Mouse (Mus musculus) neutrophil, adult 5-6 weeks (primary cell): ENCODE measurements around the gene Gtsf1. TPM values are rescaled to one million over a fixed set of nuclear protein-coding genes. Genes with fewer than 3 reads are reported as not detected.
"Not testable (repeated sequence)": the region's sequence is repeated elsewhere in the genome, so short reads cannot be mapped to it uniquely, and the experiment has no call there.

Experiments
- ATAC-seq: fragments of 151-379, 151-347 bp; 2 replicates; pipeline ENCODE4 v1.8.0; 2017; ENCODE audit warnings: mild to moderate bottlenecking, moderate TSS enrichment; ENCODE audit not compliant: insufficient number of reproducible peaks, poor library complexity, low FRiP score, severe bottlenecking; ENCODE audit errors: extremely low read depth
- total RNA-seq: library from RNA; stranded (forward); fragments of 200-1000 nt; gene quantifications from 2 replicates; pipeline ENCODE4 v1.2.3, GENCODE M21; 2017

Gtsf1 gene
- total RNA-seq = 1.1 TPM in 1 of 2 replicates, not detected in the other

DNA sequence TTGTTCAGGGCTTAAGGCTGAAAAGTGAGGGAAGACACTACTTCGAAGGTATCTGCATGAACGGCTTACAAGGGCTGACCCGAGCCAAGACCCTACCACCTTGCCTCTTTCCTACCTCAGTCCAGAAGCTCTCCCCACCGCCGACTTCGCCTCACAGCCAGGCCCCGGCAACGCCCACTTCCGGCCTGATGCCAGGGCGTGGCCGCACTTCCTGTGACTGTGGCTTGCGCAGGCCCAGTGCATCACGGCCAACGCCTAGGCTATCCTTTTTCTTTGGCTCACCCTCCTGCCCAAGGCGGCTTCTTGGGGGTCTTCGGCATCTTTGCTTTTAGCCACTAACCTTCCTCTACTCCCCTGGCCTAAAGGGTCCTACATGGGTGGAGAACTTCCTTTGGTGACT lies at the start of gene Gtsf1:
Gene Gtsf1 (minus strand): TSS at position 230 of the 400 bp plus-strand sequence.
- ATAC-seq = no peak

DNA sequence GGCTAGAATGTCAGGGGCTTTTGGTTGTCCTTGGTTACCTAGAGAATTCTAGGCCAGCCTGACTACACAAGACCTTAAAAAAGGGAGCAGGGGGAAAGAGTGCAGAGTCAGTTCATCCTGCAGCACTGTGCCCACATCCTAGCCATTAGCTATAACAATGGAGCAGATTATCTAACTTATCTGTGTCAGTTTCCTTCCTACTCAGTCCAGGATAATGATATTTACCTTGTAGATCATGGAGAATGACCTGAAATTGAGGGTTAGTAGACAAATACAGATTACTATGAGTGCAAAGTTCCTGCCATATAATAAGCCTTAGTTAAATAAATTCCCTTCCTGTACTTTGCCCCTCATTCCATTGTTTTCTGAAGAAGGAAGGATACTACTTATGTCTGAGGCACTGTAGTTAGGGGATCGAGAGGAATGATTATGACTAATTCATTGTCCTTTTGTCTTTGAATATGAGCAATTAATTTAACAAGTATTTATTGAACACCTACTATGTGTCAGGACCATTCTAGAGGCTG lies 48.9 kb upstream of the Gtsf1 start:
- ATAC-seq = no peak

DNA sequence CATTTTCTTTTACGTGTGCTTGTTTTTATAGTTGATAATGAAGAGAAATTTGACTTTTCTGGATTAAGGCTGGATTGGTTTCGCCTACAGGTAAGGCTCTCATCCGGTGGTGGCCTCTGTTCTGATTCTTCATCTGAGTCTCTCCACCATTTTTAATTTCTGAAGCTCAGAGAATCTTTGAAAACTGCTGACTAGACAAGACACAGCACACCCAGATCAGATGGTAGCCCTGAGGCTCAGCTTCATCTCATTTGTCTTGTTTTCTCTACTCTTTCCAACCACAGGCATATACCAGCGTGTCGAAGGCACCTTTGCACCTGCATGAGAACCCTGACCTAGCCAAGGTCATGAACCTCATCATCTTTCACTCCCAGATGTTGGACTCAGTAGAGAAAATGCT lies 43.5 kb upstream of the Gtsf1 start:
- ATAC-seq = no peak

DNA sequence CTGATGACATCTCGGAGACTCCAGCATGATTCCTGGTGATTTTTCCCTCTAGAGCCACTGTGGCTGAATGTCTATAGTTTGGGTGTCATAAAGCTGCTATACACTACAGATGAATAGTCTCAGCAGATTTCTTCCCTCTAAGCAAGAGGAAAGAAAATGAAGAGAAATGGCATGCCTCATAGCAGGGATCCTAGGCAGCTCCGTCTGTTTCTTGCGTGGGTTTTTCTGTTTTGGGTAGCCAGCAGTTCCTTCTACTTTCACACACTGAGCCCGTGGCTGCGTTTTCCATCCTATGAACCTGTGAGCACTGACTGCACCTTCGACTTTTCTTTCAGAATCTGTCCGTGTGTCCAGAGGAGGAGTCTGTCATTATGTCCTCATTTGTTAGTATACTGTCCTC lies 42.9 kb upstream of the Gtsf1 start:
- no peak for ATAC-seq

DNA sequence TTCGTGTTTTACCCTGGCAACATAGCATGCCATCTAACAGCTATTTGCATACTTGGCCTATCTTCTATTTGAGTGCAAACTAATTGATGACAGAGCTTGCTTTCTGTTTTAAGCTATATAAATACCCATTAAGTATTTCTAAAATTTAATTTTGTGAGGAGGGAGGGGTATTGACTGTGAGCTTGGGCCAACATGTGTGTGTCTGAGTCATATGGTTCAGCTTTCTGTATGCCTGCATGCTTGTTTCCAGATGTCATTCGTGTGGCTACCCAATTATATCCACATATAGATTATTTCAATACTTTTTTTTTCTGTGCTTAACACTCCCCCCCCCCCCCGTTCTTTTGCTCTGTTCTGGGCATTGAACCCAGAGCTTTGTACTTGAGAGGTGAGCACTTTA lies 42.0 kb upstream of the Gtsf1 start:
- ATAC-seq = no peak

DNA sequence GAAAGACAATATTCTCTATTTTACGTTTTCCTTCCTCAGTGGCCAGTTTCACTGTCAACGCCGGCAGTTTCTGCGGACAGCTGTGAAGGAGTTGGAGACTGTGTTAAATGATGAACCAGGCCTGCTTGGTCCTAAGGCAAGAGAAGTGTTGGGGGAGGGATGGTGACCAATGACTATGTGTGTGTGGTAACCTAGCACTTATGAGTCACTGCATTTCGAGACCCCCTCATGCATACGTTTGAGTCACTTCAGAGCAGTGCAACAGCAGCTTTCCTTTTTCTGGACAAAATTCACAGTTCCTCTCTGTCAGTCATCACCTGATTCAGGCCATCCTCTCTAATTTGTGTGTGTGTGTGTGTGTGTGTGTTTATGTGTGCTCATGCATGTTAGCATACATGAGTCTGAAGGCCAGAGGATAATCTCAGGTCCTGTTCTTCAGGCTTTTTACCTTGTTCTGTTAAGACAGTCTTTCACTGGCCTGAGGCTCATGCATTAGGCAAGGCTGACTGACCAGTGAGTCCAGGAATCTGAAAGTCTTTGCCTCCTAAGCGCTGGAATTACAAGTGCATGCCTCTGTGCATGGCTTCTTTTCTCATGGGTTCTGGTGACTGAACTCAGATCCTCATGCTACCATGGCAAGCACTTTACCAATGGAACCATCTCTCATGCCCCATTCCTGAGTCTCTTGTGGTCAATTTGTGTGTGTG lies 41.4 kb upstream of the Gtsf1 start:
- ATAC-seq = no peak

DNA sequence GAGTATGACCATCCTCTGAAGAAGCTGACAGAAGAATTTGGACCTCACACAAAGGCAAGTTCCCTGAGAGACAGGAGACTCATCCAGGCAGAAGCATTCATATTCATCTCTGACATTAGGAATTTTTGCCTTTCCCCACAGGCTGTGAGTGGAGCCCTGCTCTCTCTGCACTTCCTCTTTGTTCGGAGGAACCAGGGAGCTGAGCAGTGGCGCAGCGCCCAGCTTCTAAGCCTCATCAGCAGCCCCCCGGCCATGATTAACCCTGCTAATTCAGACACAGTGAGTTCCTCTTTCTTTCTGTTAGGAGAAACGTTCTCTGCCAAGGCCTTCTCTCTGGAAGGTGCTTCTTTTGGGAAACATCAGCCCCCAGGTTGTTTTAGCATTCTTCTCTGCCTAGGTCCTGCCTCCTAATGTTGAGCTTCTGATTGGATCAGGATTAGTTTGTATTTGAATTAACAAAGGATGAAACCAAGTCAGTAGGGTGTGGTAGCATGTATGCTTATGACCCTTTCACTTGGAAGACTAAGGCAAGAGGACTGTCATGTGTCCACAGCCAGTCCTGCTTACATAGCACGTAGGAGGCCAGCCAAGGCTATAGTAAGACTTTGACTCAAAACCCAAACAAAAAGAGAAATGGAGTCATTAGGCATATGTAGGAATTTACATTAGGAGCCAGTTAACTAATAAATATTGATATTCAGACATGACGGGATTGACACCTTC lies 32.4 kb upstream of the Gtsf1 start:
- no peak for ATAC-seq

DNA sequence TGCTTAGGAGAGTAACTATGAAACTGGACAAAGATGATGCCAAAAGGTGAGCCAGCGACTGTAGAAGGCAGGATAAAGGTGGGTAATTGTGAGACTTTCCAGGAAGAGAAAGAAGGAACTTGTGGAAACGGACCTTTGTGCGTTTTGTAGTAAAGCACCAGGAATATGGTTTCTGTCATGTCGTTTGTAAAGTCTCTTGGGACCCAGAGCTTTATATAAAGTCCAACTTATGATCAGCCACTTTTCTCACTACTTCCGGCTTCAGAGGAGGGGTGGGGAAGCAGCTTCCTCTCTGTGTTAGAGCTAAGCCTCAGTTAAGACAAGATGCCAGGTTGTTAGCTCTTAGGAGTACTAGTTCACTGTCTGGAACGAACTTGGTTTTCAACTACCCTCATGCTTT lies 24.2 kb upstream of the Gtsf1 start:
- no peak for ATAC-seq

DNA sequence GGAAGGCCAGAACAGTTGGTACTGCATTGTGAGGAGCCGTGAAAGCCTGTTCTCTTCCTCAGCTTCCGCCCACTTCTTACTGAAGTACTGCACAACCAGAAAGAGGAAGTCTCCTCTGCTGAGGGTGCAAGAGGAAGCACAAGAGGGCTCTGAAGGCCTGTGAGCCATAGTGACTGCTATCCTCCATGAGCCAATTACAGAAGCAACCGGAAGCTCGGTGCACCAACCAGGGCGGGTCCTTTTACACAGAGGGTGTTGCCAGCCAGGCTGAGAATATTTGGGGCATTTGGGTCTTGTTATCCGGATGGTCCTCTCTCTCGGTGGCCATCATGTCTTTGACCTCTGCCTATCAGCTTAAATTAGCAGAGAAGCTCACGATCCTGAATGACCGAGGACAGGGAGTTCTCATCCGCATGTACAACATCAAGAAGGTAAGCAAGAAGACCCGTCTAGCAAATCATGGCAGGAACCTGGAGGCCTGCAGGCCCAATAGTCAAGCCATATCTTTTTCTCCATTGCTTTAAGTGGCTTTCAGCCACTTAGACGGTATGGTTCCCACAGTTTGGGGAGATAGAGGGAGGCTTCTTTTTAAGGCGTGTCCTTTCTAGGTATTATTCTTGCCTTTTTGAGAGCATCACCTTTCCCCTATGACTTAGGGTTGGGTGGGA lies 23.4 kb upstream of the Gtsf1 start, which contains the start of gene Nckap1l:
Gene Nckap1l (plus strand): TSS at position 244 of the 668 bp plus-strand sequence.
- peak; percentile 100 for ATAC-seq

DNA sequence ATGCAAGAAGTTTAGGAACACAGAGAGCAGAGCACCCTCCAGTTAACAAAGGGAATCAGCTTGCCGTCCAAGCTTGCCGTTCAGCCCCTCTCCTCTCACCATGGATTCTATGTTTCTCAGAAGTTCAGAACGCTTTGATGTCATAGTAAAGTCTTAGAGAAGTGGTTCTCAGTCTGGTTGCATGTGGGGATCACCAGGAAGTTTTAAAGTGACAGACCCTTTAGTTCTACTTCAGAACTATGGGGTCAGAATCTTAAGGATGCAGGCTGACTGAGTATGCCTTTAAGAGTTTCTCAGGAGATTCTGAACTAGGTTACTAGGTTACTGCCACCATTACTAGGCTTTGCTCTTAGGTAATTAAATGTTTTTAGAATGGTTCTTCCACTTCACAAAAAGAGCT lies 18.1 kb upstream of the Gtsf1 start, which contains the start of gene Gtsf2:
Gene Gtsf2 (minus strand): TSS at position 101 of the 400 bp plus-strand sequence.
- ATAC-seq = no peak

DNA sequence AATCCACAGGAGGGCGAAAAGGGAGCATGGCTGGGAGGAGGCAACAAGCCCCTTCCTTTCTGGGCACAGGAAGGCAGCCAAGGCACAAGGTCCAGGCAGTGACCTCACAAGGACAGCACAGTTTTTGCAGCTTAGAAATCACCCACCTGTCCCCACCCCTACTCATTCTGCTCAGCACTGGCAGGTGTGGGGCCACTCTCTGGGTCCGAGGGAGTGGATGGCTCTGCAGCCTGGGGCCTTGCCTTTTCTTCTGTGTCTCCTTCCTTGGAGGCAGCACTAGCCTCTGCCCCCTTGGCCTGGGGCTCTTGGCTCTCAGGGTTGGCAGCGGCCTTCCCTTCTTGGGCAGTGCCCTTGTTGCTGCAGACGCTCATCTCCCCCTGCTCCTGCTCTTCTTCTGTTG lies 15.7 kb upstream of the Gtsf1 start:
- not testable (repeated sequence) for ATAC-seq

DNA sequence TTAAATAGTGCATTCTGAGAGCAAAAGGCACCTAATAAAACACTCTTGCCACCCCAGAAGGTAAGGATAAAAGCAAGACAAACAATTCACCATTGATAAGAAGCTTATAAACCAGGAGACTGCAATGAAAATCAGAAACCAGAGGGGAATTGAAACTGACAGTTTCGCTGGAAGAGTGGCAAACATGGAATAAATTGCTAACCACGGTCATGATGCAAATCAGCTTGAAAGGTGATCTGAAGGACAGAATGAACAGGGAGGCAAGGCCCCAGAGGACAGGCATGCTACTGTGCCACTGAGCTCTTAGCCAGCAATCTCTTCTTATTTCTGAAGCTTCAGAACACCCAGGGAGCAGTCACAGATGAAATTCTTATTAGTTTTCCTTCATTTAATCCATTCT lies 3.3 kb downstream of the Gtsf1 start:
- ATAC-seq = no peak

DNA sequence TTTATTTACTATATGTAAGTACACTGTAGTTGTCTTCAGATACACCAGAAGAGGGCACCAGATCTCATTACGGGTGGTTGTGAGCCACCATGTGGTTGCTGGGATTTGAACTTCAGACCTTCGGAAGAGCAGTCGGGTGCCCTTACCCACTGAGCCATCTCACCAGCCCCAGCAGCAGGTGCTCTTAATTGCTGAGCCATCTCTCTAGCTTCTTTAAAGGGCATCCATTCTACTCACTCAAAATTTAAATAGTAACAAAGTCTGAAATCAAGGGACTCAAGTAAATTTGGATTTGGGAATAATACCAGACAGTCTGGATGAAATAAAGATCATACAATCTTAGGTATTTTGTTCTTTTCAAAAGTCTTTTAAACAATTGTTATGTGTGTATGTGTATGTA lies 24.7 kb downstream of the Gtsf1 start:
- ATAC-seq = not testable (repeated sequence)

DNA sequence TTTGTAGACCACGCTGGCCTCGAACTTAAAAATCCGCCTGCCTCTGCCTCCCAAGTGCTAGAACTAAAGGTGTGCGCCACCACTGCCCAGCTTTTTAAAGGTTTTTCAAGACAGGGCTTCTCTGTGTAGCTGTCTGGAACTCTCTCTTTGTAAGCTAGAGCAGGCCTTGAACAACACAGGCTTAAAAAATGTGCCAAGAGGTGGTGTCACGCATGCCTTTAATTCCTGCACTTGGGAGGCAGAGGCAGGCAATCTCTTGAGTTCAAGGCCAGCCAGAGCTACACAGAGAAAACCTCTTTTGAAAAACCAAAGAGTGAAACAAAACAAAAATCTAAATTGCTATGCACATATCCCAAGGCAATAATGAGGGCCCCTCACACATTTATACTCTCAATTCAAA lies 28.9 kb downstream of the Gtsf1 start:
- ATAC-seq = no peak

DNA sequence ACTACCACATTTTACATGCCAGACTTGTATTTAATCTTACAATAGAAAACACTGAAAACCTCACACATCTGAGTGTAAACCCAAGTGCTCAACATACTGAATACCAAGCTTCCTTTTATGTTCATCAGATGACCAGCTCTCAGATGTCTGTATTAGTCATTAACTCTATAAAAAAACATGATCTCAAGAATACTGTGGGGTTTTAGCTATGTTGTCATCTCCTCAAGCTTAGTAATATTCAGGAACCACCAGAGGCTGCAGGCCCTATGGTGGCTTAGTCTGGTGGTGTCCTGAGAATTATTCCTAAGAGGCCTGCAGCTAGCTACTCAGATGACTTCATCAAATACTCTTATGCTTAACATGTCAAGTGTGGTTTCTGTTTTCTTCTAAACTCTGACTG lies 36.7 kb downstream of the Gtsf1 start:
- ATAC-seq = no peak

DNA sequence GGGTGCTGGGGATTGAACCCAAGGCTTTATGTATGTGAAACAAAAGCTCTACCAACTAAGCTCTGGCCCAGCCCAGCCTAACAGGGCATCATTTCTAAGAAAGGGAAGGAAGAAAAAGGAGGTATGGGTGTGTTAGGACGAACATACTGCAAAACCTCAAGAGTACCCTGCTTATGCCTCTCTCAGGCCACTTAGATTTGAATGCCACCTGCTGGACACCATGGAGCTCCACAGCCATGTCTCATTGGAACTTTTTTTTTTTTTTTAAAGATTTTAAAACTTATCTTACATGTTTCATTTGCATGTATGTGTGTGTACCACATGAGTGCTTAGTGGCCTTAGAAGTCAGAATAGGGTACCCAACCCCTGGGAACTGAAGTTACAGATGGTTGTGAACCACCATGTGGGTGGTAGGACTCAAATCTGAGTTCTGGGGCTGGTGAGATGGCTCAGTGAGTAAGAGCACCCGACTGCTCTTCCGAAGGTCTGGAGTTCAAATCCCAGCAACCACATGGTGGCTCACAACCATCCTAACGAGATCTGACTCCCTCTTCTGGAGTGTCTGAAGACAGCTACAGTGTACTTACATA lies 41.6 kb downstream of the Gtsf1 start:
- ATAC-seq = peak; percentile 66; the same call in 1 of the 2 replicates

DNA sequence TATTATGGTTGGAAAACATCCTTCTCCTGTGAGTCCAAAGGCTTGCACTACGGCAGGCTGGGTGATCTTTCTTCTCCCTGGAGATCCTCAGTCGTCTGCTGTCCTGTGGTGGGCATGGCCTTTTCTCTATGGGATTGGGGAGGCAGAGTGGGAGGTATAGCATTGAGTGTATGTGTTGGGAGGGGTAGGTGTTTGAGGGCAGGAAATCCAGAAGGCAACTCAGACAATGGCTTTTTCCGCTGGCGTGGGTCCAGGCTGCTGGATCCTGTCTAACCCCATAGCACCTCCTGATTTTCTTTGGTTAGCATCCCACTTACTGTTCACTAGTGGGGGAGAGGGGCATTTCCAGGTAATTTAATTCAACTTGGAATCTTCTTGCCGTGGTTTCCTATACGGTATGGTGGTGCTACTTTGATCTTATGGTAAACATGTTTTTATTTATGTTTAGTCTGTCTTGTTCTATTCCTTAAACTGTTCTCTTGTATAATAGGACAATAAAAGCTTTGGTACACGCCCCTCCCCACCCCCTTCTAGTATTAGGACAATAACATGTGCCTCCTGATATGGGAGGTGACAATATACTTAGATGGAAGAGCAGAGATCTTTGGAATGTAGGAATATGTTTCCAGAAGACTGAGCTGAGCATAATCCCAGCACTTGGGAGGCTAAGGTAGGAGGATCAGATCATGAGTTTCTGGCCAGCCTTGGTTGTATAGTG lies 46.3 kb downstream of the Gtsf1 start:
- no peak for ATAC-seq

DNA sequence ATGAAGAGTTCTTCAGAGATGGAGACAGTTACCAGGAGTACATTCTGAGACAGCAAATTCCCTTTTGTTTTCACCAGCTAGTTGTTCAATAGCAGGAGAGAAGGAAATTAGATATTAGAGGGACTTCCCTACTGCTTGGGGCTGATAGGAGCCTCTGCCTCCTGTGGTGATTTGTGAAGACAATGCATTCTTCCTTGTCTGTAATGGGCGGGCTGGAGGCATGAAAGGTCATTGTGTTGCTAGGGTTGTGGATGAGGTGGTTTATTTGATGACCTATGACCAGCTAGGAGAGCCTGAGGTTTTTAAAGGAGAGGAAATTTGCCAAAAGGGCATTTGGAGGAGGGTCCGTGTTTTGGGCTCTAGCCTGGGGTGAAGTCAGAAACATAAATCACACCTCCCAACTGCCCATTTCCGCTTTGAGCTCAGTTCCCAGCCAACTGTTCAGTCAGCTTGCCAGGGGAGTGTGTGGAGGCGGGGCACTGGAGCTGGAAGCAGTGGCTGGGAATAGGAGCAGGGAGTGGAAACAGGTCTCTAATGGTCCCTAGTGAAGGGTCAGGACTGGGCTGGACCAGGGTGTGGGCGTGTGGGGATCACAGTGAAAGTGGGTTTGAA lies 47.4 kb downstream of the Gtsf1 start:
- ATAC-seq = no peak
